Mouse (Mus musculus) liver, embryonic 14.5 days (tissue): ENCODE measurements around the gene 1700021F07Rik. TPM values are rescaled to one million over a fixed set of nuclear protein-coding genes. Genes with fewer than 3 reads are reported as not detected.
A peak's percentile ranks its signal among the peaks of the same experiment; 100 is the strongest.

Source experiments
- ATAC-seq: fragments of 200-750 bp; cut with Nextera tagmentation; 2 replicates; pipeline ENCODE4 v1.8.0; 2017; ENCODE audit warnings: moderate number of reproducible peaks, mild to moderate bottlenecking, moderate library complexity; ENCODE audit not compliant: insufficient read depth
- DNase-seq, 3 experiments: peaks; one replicate each; pipeline ENCODE4 v3.0.0-alpha.2; 2012 to 2013; ENCODE audit warnings: low read depth in 3 of 3, low spot score in 3 of 3
- H3K27ac ChIP-seq: fragments of 300-500 bp; sonication (generic); 2 replicates; pipeline ENCODE4 v1.5.1; 2014; ENCODE audit warnings: moderate library complexity, mild to moderate bottlenecking, control low read depth, inconsistent platforms
- H3K27me3 ChIP-seq: fragments of 300-500 bp; sonication (generic); 2 replicates; pipeline ENCODE4 v1.6.1; 2014; ENCODE audit warnings: mild to moderate bottlenecking, low read length, moderate library complexity; ENCODE audit not compliant: control insufficient read depth, insufficient read depth
- H3K36me3 ChIP-seq: fragments of 300-500 bp; sonication (generic); replicated peaks from 2 replicates; pipeline ENCODE4 v1.6.1; 2014; ENCODE audit warnings: low read depth; ENCODE audit not compliant: control insufficient read depth, insufficient read depth
- H3K4me1 ChIP-seq, 2 experiments: fragments of 200-500 bp in 1 of 2; fragments of 300-500 bp in 1 of 2; sonication (generic) in 1 of 2; replicated peaks; 2 replicates each; pipeline ENCODE4 v1.6.1; 2012 to 2014; ENCODE audit warnings: antibody characterized with exemption in 1 of 2, inconsistent platforms in 1 of 2, low read length in 1 of 2; ENCODE audit not compliant: control insufficient read depth in 2 of 2, insufficient read depth in 2 of 2
- H3K4me2 ChIP-seq: fragments of 300-500 bp; sonication (generic); 2 replicates; pipeline ENCODE4 v1.6.1; 2014; ENCODE audit warnings: low read depth, mild to moderate bottlenecking, control low read depth, moderate library complexity
- H3K4me3 ChIP-seq, 2 experiments: fragments of 200-500 bp in 1 of 2; fragments of 300-500 bp in 1 of 2; sonication (generic) in 1 of 2; 2 replicates each; pipeline ENCODE4 v1.5.1; 2012 to 2014; ENCODE audit warnings: low read depth in 2 of 2, low read length in 2 of 2, mild to moderate bottlenecking in 2 of 2, control low read depth in 1 of 2, inconsistent platforms in 1 of 2, moderate library complexity in 1 of 2; ENCODE audit not compliant: insufficient read depth in 1 of 2
- H3K9ac ChIP-seq: fragments of 300-500 bp; sonication (generic); replicated peaks from 2 replicates; pipeline ENCODE4 v1.6.1; 2014; ENCODE audit warnings: mild to moderate bottlenecking, control low read depth, moderate library complexity
- H3K9me3 ChIP-seq: fragments of 300-500 bp; sonication (generic); 2 replicates; pipeline ENCODE4 v1.6.1; 2016; ENCODE audit warnings: low read length, mixed read lengths; ENCODE audit not compliant: control insufficient read depth
- CTCF ChIP-seq: IDR thresholded peaks from 2 replicates; pipeline ENCODE4 v1.5.1; 2016; ENCODE audit warnings: antibody characterized with exemption, low read depth, control low read depth
- EP300 ChIP-seq: IDR thresholded peaks from 2 replicates; pipeline ENCODE4 v1.6.1; 2016; ENCODE audit warnings: antibody characterized with exemption, low read depth
- WGBS: fragments of 180-500 bp; shearing (Covaris S2); extraction: QIAGEN DNeasy Blood & Tissue Kit; methylation state at CpG from one replicate; pipeline ENCODE4 v1.1.7; 2014; ENCODE audit not compliant: insufficient replicate concordance; 5-methylcytosine and 5-hydroxymethylcytosine counted together
- polyA plus RNA-seq, 2 experiments: library from polyadenylated mRNA; depleted of rRNA in 1 of 2; stranded (reverse) in 1 of 2; unstranded in 1 of 2; fragments of >200 nt; fragmentation: Nextera tagmentation in 1 of 2; extraction: Ambion mirVana in 1 of 2; gene quantifications; 2 replicates each; pipeline versions ENCODE4 v1.2.1 to v1.2.3; 2012 to 2014

The 1700021F07Rik gene
- polyA plus RNA-seq, 2 experiments = not detected

GRCm38 (mm10) chr2:173542716-173543115, 20.3 kb downstream of the 1700021F07Rik start:
- no peak for ATAC-seq
- no peak for DNase-seq
- no peak overlapping the region for H3K27ac ChIP-seq
- no peaks in the 10 kb centered on the region for H3K4me1 ChIP-seq
- 67% methylated on average over 4 of the region's 4 CpGs for WGBS
- H3K4me3 ChIP-seq = no peak overlapping the region
- no peaks in the 10 kb centered on the region for H3K27me3 ChIP-seq
- no peak for TF ChIP-seq CTCF
- no peak for TF ChIP-seq EP300
- H3K9me3 ChIP-seq = no peaks in the 10 kb centered on the region
- no peak overlapping the region for H3K4me2 ChIP-seq
- H3K36me3 ChIP-seq = no peaks in the 10 kb centered on the region
- H3K9ac ChIP-seq = no peak overlapping the region

GRCm38 (mm10) chr2:173545992-173546703, 23.8 kb downstream of the 1700021F07Rik start:
- Histone ChIP-seq H3K27me3 (no peaks in the 10 kb centered on the region), H3K9ac (no peak overlapping the region), H3K4me3 (no peak overlapping the region), H3K4me2 (no peak overlapping the region), H3K27ac (no peak overlapping the region), H3K36me3 (no peaks in the 10 kb centered on the region), H3K4me1 (no peaks in the 10 kb centered on the region), H3K9me3 (no peaks in the 10 kb centered on the region)
- ATAC-seq (no peak), DNase-seq (peak; percentile 9 to 31 (median 16))
- TF ChIP-seq EP300 (no peak), CTCF (peak; percentile 91)
- WGBS = 36% methylated on average over 15 of the region's 15 CpGs

GRCm38 (mm10) chr2:173549236-173549635, 26.9 kb downstream of the 1700021F07Rik start:
- ATAC-seq = no peak

GRCm38 (mm10) chr2:173550681-173551080, 28.3 kb downstream of the 1700021F07Rik start:
- Histone ChIP-seq H3K4me3 (no peak overlapping the region), H3K36me3 (no peaks in the 10 kb centered on the region), H3K27me3 (no peaks in the 10 kb centered on the region), H3K4me1 (no peaks in the 10 kb centered on the region), H3K9ac (no peak overlapping the region), H3K4me2 (no peak overlapping the region), H3K9me3 (no peaks in the 10 kb centered on the region), H3K27ac (no peak overlapping the region)
- 49% methylated on average over 6 of the region's 6 CpGs for WGBS
- DNase-seq (no peak), ATAC-seq (no peak)
- no peak for TF ChIP-seq CTCF
- no peak for TF ChIP-seq EP300

More at GRCm38 (mm10) chr2:173549236-173549635, 26.9 kb downstream of the 1700021F07Rik start:
- no peak overlapping the region for H3K27ac ChIP-seq
- WGBS = 73% methylated on average over 10 of the region's 10 CpGs
- no peaks in the 10 kb centered on the region for H3K9me3 ChIP-seq
- no peak overlapping the region for H3K9ac ChIP-seq
- H3K4me3 ChIP-seq = no peak overlapping the region
- DNase-seq = no peak
- no peak overlapping the region for H3K4me2 ChIP-seq
- no peaks in the 10 kb centered on the region for H3K36me3 ChIP-seq
- H3K4me1 ChIP-seq = no peaks in the 10 kb centered on the region
- H3K27me3 ChIP-seq = no peaks in the 10 kb centered on the region
- TF ChIP-seq CTCF (no peak), EP300 (no peak)

GRCm38 (mm10) chr2:173553863-173554262, 31.5 kb downstream of the 1700021F07Rik start:
- H3K4me3 ChIP-seq = no peak overlapping the region
- ATAC-seq (peak; percentile 45; the same call in 1 of the 2 replicates), DNase-seq (peak in 2 of 3 experiments; percentile 9 to 14)
- no peaks in the 10 kb centered on the region for H3K27me3 ChIP-seq
- no peaks in the 10 kb centered on the region for H3K4me1 ChIP-seq
- H3K36me3 ChIP-seq = no peaks in the 10 kb centered on the region
- TF ChIP-seq CTCF = peak; percentile 74
- no peak for TF ChIP-seq EP300
- 27% methylated on average over 9 of the region's 9 CpGs for WGBS
- H3K9me3 ChIP-seq = no peaks in the 10 kb centered on the region
- no peak overlapping the region for H3K4me2 ChIP-seq
- H3K27ac ChIP-seq = no peak overlapping the region
- H3K9ac ChIP-seq = no peak overlapping the region
